Mouse (Mus musculus): ENCODE results near the gene Rps21. TPM values are rescaled to one million over a fixed set of nuclear protein-coding genes. Genes with fewer than 3 reads are reported as not detected.

The Rps21 gene
- total RNA-seq (2015; ENCODE audit: low replicate concordance) (412 and 611 TPM in 2 replicates), total RNA-seq (2017; ENCODE audit: low replicate concordance) (390 and 599 TPM in 2 replicates)

- ATAC-seq (replicated peaks; ENCODE audit: low FRiP score, poor library complexity, severe bottlenecking) = peak; percentile 96
These were observed at the start of gene Rps21 for GRCm38 (mm10) chr2:180257001-180257521. TSS of gene Rps21 (plus strand) at chr2:180257377.

- ATAC-seq (replicated peaks; ENCODE audit: low FRiP score, poor library complexity, severe bottlenecking) = 0 out of 2 replicates have a peak, but pooled peaks have one; percentile 32
These were observed 49.3 kb upstream of the Rps21 start for GRCm38 (mm10) chr2:180207840-180208239.

- no peak for ATAC-seq (replicated peaks; ENCODE audit: low FRiP score, poor library complexity, severe bottlenecking)
These were observed 48.2 kb upstream of the Rps21 start for GRCm38 (mm10) chr2:180208976-180209375.

GRCm38 (mm10) chr2:180212255-180212654, 44.9 kb upstream of the Rps21 start:
- no peak for ATAC-seq (replicated peaks; ENCODE audit: low FRiP score, poor library complexity, severe bottlenecking)

GRCm38 (mm10) chr2:180214352-180214978, 42.7 kb upstream of the Rps21 start:
- no peak for ATAC-seq (replicated peaks; ENCODE audit: low FRiP score, poor library complexity, severe bottlenecking)

- no peak for ATAC-seq (replicated peaks; ENCODE audit: low FRiP score, poor library complexity, severe bottlenecking)
These were observed 42.1 kb upstream of the Rps21 start for GRCm38 (mm10) chr2:180215011-180215461.

GRCm38 (mm10) chr2:180215951-180216350, 41.2 kb upstream of the Rps21 start:
- no peak for ATAC-seq (replicated peaks; ENCODE audit: low FRiP score, poor library complexity, severe bottlenecking)

GRCm38 (mm10) chr2:180216921-180217320, 40.3 kb upstream of the Rps21 start:
- ATAC-seq (replicated peaks; ENCODE audit: low FRiP score, poor library complexity, severe bottlenecking) = no peak

GRCm38 (mm10) chr2:180217587-180217986, 39.6 kb upstream of the Rps21 start:
- no peak for ATAC-seq (replicated peaks; ENCODE audit: low FRiP score, poor library complexity, severe bottlenecking)

- no peak for ATAC-seq (replicated peaks; ENCODE audit: low FRiP score, poor library complexity, severe bottlenecking)
These were observed 38.9 kb upstream of the Rps21 start for GRCm38 (mm10) chr2:180218241-180218640.

GRCm38 (mm10) chr2:180218677-180219076, 38.5 kb upstream of the Rps21 start:
- no peak for ATAC-seq (replicated peaks; ENCODE audit: low FRiP score, poor library complexity, severe bottlenecking)

GRCm38 (mm10) chr2:180219145-180219943, 37.8 kb upstream of the Rps21 start:
- ATAC-seq (replicated peaks; ENCODE audit: low FRiP score, poor library complexity, severe bottlenecking) = no peak

- no peak for ATAC-seq (replicated peaks; ENCODE audit: low FRiP score, poor library complexity, severe bottlenecking)
These were observed 37.0 kb upstream of the Rps21 start for GRCm38 (mm10) chr2:180220165-180220564.

- ATAC-seq (replicated peaks; ENCODE audit: low FRiP score, poor library complexity, severe bottlenecking) = no peak
These were observed 36.1 kb upstream of the Rps21 start for GRCm38 (mm10) chr2:180221051-180221450.

GRCm38 (mm10) chr2:180222250-180222649, 34.9 kb upstream of the Rps21 start:
- ATAC-seq (replicated peaks; ENCODE audit: low FRiP score, poor library complexity, severe bottlenecking) = 0 out of 2 replicates have a peak, but pooled peaks have one; percentile 16

- ATAC-seq (replicated peaks; ENCODE audit: low FRiP score, poor library complexity, severe bottlenecking) = no peak
These were observed 32.5 kb upstream of the Rps21 start for GRCm38 (mm10) chr2:180224647-180225043.

- ATAC-seq (replicated peaks; ENCODE audit: low FRiP score, poor library complexity, severe bottlenecking) = no peak
These were observed 32.0 kb upstream of the Rps21 start for GRCm38 (mm10) chr2:180225044-180225761.

- no peak for ATAC-seq (replicated peaks; ENCODE audit: low FRiP score, poor library complexity, severe bottlenecking)
These were observed 31.3 kb upstream of the Rps21 start, which contains the start of gene Lama5 for GRCm38 (mm10) chr2:180225762-180226378. TSS of gene Lama5 (minus strand) at chr2:180225859.

GRCm38 (mm10) chr2:180227262-180228059, 29.7 kb upstream of the Rps21 start:
- ATAC-seq (replicated peaks; ENCODE audit: low FRiP score, poor library complexity, severe bottlenecking) = peak; percentile 56
